Mouse (Mus musculus) gastrocnemius, adult 8-10 months (tissue): ENCODE data around the gene Car5b. TPM values are rescaled to one million over a fixed set of nuclear protein-coding genes. Genes with fewer than 3 reads are reported as not detected.

Experiments used
- DNase-seq, 2 experiments: peaks; one replicate each; pipeline ENCODE4 v3.0.0; 2022; ENCODE audit warnings: low spot score in 2 of 2
- total RNA-seq, 4 experiments: library from RNA; stranded (reverse); gene quantifications; 2 replicates each; pipeline ENCODE4 v1.2.4; 2022

The Car5b gene
- 1 to 10 TPM in 2 of 4 experiments, under 1 TPM in 2; 0.41 to 2.0 (median 1.2) TPM for total RNA-seq

DNA sequence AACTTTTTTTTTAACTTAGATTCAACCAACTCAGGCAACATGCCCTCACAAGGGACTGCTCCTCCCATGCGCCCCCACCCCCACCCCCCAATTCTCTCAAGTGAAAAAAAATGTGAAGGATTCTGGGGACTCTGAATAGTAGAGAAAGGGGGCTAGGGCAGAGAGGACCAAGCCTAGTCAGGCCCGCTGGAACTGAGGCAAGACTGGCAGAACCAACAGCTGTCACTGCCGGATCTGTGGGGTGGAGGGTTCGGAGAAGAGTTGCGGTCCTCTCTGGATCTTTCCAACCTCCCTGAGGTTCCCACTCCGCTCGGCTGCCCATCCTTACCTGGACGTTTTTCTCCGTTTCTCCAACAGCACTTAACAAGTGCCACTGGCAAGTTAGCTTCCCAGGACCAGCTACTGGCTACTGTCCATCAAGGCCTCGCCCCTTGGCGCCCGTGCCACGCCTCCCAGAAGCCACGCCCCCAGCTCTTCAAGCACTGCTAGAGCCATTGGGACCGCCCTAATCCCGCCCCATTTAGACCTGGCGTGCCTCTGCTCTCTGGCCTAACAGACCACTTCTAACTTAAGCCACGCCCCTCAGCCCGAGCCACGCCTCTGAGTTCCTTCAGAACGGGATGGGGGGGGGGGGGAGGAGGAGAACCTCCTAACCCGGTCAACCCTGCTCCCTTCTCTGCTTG lies at the start of gene Car5b:
Gene Car5b (minus strand): TSS at position 391 of the 683 bp plus-strand sequence.
- DNase-seq = peak; percentile 84 to 93

DNA sequence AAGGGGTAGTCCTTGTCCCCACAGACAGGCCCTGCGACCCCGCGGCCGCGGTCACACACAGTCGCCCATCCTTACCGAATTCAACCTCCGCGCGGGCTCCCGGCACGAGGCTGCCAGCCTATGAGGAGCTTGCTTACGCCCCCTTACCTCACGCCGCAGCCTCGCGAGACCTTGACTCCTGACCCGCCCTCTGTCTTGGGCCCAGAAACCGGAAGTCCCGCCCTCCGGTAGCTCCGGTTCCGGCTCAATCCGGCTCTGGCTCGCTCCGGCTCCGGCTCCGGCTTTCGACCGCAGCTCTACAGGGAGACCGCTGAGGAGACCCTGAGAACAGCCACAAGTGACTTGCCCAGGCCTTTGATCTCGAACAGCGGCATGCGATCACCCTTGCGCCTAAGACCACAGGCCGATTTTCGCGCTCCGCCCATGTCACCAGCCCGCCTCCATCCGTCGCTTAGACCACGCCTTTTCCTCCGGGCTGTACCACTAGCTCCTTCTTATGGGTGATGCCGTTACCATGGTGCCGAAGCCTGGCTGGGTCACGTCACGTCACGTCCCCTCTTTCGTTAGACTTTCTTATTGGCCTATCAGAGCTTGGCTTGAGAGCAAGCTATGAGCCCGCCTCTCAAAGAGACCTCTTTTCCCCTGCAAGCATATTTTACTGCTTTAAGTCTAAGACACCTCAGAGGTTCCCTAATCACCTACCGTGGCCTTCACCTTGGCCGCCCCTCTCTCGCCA lies 48.4 kb upstream of the Car5b start, which contains the start of gene Siah1b:
Gene Siah1b (minus strand): TSS at position 454 of the 736 bp plus-strand sequence.
- DNase-seq = peak; percentile 81 to 89

GRCm38 (mm10) chrX:164068968-164069367 lies 41.2 kb upstream of the Car5b start:
- DNase-seq = no peak

DNA sequence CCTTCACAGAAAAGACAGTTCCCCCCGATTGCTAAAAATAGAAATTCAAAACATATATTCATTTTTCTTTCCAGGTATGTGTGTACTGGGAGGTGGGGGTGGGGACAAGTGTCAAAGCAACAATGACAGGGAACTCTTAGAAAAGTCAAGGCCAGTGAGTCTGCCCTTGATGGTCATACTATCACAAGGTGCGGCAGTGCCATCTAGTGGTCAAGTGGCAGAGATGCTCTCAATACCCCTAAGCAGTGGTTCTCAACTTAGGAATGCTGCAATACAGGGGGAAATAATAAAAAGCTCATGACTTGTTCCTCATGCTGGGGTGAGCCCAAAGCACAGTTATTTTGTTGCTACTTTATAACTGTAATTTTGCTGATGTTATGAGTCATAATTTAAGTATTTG lies 38.4 kb upstream of the Car5b start:
- DNase-seq = peak in 1 of 2 experiments; percentile 2

DNA sequence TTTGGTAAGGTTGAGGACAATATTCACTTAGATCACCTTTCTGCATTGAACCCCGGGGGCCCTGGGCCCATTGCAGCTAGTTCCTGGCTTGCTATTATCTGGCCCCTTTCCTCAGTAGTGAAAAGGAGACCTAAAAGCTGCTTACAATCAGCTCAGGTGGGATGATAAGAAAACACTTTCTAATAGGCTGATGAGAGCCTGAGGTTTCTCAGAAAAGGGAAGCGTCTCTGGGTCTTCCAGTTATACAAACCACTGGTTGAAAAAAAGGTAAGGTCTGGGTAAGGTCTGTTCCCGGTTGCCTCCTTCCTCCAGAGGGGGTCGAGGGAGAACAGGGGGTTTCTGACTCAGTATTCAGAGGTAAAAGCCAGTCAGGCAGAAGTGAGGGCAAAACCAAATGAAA lies 31.3 kb upstream of the Car5b start:
- no peak for DNase-seq

GRCm38 (mm10) chrX:164058523-164058922 lies 30.7 kb upstream of the Car5b start:
- no peak for DNase-seq

DNA sequence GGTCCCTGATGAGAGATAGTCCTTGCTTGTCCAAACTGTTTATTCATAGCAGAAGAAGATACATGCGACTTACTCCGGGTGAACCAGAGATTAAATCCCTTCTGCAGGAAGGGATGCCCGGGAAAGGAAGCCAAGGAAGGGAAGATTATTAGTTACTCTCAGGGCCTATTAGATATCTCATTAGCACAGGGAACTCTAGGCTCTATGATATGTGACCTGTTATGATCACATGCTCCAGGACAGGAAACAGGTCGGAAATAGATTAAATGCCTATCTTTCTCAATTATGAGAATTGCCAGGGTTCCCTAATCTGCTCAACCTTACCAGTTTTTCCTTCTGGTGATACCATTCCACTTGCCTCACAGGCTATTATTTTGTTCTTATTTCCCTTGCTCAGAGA lies 27.9 kb upstream of the Car5b start:
- no peak for DNase-seq

DNA sequence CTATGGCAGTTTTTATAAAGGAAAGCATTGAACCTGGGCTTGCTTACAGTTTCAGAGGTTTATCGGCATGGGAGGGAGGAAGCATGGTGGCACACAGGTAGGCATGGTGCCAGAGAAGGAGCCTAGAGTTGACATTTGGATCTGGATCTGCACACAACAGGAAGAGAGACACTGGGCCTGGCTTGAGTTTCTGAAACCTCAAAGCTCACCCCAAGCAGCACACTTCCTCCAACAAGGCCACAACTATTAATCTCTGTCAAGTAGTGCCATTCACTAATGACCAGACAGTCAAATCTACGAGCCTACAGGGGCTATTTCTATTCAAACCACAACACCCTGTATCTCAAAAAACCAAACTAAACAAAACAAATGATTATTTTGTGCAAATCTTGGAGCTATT lies 18.9 kb upstream of the Car5b start:
- no peak for DNase-seq

DNA sequence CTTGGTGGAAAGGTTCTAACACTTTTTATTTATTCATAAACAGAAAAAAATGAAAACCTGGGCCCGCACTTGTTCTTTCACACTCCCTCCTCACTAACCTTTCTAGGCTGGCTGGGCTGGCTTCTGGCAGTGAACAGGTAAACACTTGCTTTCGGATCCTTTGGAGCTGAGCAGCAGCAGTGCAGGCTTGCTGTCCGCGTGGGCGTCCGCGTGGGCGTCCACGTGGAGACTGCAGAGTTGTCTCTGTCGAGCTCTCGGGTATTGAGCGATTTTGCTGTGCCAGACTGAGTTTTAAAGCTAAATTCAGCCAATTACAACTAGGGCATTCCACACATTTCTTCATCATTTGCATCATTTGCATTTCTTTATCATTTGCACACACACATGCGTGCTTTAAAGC lies 14.3 kb upstream of the Car5b start:
- no peak for DNase-seq

GRCm38 (mm10) chrX:164038882-164039281 lies 11.1 kb upstream of the Car5b start:
- no peak for DNase-seq

GRCm38 (mm10) chrX:164035931-164036330 lies 8.1 kb upstream of the Car5b start:
- DNase-seq = no peak

DNA sequence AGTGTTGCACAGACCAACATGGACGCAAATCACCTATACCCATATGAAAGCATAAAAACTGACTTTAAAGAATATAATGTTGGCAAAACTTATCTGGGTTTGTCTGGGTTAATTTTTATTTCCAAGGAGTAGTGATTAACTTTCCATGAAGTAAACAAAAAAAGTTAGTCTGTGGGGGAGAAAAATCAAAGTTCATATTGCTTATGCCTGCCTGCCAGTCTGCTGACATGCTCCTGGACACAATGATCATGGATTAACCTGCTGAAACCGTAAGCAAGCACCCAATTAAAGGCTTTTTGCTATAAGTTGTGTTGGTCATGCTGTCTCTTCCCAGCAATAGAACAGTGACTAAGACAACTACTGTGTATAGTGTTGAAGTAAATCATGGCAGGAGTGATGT lies 7.6 kb upstream of the Car5b start:
- DNase-seq = no peak

GRCm38 (mm10) chrX:164032526-164032925 lies 4.7 kb upstream of the Car5b start:
- DNase-seq = no peak

DNA sequence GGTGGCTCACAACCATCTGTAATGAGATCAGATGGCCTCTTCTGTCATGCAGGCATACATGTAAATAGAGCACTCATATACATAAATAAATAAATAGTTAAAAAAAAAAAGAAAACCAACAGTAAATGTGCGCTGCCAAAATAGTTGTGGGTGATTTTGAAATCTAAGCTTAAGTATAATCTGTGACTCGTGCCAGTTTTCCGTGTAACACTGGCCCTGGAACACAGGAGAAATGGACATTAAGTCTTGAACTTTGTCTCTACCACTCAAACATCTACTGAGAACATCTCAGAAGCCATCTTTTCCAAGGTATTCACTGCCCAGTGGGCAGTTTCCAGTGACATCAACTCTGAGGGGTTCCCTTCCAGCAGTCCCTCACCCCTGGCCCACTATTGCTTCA lies 12.2 kb downstream of the Car5b start:
- no peak for DNase-seq

GRCm38 (mm10) chrX:164014956-164015355 lies 12.8 kb downstream of the Car5b start:
- no peak for DNase-seq

GRCm38 (mm10) chrX:164013318-164013717 lies 14.5 kb downstream of the Car5b start:
- no peak for DNase-seq

DNA sequence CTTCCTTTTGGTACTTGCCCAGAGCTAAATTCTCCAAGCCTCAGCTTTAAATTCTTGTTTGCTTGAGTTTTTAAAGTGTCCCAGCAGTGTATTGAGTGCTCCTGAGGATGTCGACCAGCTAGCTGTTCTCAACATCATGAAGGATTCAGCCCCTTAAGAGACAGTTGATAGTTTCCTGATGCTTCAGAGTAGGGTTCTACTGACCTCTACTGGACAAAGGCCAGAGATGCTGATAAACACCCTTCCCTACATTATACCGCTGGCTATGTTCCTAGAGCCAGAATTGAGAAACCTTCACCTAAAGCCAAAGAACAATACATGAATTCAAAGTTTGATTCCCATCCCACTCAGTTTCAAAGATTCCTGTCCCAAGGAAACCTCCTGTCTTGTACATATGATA lies 23.0 kb downstream of the Car5b start:
- no peak for DNase-seq

DNA sequence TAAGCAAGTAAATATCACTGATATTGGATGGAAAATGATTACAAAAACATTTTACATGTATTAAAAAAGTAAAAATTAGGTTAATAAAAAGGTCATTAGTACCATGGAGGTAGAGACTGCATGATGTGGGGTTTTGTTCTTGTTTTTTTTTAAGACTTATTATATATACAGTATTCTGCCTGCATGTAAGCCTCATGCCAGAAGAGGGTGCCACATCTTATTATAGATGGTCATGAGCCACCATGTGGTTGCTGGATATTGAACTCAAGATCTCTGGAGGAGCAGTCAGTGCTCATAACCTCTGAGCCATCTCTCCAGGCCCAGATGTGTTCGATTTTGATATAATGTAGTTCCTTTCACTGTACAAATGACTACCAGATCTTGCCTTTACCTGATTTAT lies 27.9 kb downstream of the Car5b start:
- DNase-seq = no peak

DNA sequence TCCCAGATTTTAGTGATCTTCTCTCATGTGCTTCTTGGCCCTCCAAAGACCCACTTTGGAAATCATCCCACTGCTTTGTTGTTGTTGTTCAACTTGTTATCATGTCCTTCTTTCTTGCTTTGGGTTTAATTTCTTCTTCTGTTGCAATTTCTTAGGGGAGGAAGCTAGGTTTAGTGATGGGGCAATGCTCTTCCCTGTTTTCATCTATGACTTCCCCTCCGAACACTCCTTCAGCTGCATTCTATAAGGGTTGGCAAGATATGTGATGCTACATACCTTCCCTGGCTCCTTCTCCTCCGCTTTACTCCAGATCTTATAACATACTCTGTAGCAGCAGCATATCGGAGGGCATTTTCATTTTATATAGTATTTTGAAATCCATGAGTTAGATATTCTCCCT lies 31.0 kb downstream of the Car5b start:
- no peak for DNase-seq

DNA sequence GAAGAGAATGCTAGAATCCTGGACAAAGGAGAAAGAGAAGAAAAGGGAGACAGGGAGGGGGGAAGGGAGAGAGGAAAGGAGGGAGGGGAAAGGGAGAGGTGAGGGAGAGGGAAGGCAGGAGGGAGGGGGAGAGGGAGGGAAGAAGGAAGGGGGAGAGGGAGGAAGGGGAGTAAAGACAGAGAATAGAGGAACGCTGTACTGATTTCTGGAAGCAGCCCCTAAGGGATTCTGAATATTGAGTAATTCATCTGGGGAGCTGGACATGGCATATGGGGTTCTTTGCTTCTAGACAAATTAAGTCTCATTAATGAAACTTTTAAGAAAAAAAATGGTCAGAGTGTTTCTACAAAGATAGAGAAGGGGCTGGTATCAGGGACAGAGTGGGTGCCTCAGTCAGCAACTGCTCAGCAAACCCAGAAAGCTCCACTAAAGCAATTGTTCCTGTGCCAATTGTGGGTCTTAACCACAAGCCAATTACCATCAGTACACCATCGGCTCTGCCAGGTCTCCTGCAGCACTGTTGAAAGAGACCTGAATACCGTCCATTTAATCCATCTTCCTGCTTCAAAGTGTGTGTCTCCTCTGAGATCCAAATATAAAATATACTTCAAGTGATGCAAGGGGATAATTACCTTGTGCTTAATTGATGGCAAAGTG lies 40.0 kb downstream of the Car5b start:
- no peak for DNase-seq

GRCm38 (mm10) chrX:163982129-163982528 lies 45.7 kb downstream of the Car5b start:
- no peak for DNase-seq

- DNase-seq = no peak
Observed at GRCm38 (mm10) chrX:163981500-163981899, 46.3 kb downstream of the Car5b start.
